Mouse (Mus musculus) embryonic facial prominence, embryonic 13.5 days (tissue): Measurements from ENCODE around the gene Rnase2b. TPM values are rescaled to one million over a fixed set of nuclear protein-coding genes. Genes with fewer than 3 reads are reported as not detected.

ENCODE experiments used
- ATAC-seq: fragments of 200-750 bp; cut with Nextera tagmentation; 2 replicates; pipeline ENCODE4 v1.8.0; 2017; ENCODE audit warnings: low read depth; ENCODE audit not compliant: insufficient number of reproducible peaks, insufficient read depth, low FRiP score, low TSS enrichment
- H3K27ac ChIP-seq: fragments of 300-500 bp; sonication (generic); 2 replicates; pipeline ENCODE4 v1.5.1; 2015; ENCODE audit warnings: moderate library complexity, mild to moderate bottlenecking, inconsistent platforms
- H3K27me3 ChIP-seq: fragments of 300-500 bp; sonication (generic); 2 replicates; pipeline ENCODE4 v1.6.1; 2015; ENCODE audit warnings: mild to moderate bottlenecking, inconsistent platforms
- H3K36me3 ChIP-seq: fragments of 300-500 bp; sonication (generic); 2 replicates; pipeline ENCODE4 v1.6.1; 2015; ENCODE audit warnings: mild to moderate bottlenecking, inconsistent platforms
- H3K4me1 ChIP-seq: fragments of 300-500 bp; sonication (generic); 2 replicates; pipeline ENCODE4 v1.6.1; 2015; ENCODE audit warnings: inconsistent platforms
- H3K4me2 ChIP-seq: fragments of 300-500 bp; sonication (generic); 2 replicates; pipeline ENCODE4 v1.6.1; 2015; ENCODE audit warnings: moderate library complexity, mild to moderate bottlenecking, inconsistent platforms
- H3K4me3 ChIP-seq: fragments of 300-500 bp; sonication (generic); 2 replicates; pipeline ENCODE4 v1.5.1; 2015; ENCODE audit warnings: mild to moderate bottlenecking, inconsistent platforms
- H3K9ac ChIP-seq: fragments of 300-500 bp; sonication (generic); 2 replicates; pipeline ENCODE4 v1.6.1; 2015; ENCODE audit warnings: mild to moderate bottlenecking, inconsistent platforms
- H3K9me3 ChIP-seq: fragments of 300-500 bp; sonication (generic); 2 replicates; pipeline ENCODE4 v1.6.1; 2016; ENCODE audit warnings: inconsistent platforms
- WGBS: fragments of 180-500 bp; shearing (Covaris S2); methylation state at CpG from one replicate; pipeline ENCODE4 v1.1.7; 2015; ENCODE audit warnings: mixed read lengths; 5-methylcytosine and 5-hydroxymethylcytosine counted together
- polyA plus RNA-seq: library from polyadenylated mRNA; unstranded; fragments of >200 nt; fragmentation: Nextera tagmentation; extraction: Ambion mirVana; gene quantifications from 2 replicates; pipeline ENCODE4 v1.2.1, GENCODE M21; 2015

Gene Rnase2b
- polyA plus RNA-seq, 1 experiment from 2014 or later = not detected

- Histone ChIP-seq H3K27ac (no peak overlapping the region), H3K36me3 (no peaks in the 10 kb centered on the region), H3K9me3 (no peaks in the 10 kb centered on the region), H3K4me2 (no peak overlapping the region), H3K27me3 (no peaks in the 10 kb centered on the region), H3K4me1 (no peaks in the 10 kb centered on the region), H3K9ac (no peak overlapping the region), H3K4me3 (no peak overlapping the region)
- ATAC-seq = no peak
- WGBS = 79% methylated on average over 4 of the region's 4 CpGs
Measured at GRCm38 (mm10) chr14:51142119-51142518, 19.9 kb upstream of the Rnase2b start.

GRCm38 (mm10) chr14:51142568-51142967, 19.5 kb upstream of the Rnase2b start:
- no peak overlapping the region for H3K9ac ChIP-seq
- ATAC-seq = no peak

GRCm38 (mm10) chr14:51143287-51143686, 18.8 kb upstream of the Rnase2b start:
- no peaks in the 10 kb centered on the region for H3K27me3 ChIP-seq
- ATAC-seq = no peak
- H3K9me3 ChIP-seq = no peaks in the 10 kb centered on the region
- no peak overlapping the region for H3K4me3 ChIP-seq
- H3K4me1 ChIP-seq = no peaks in the 10 kb centered on the region
- no peak overlapping the region for H3K4me2 ChIP-seq
- no peaks in the 10 kb centered on the region for H3K36me3 ChIP-seq
- H3K27ac ChIP-seq = no peak overlapping the region
- 74% methylated on average over 4 of the region's 4 CpGs for WGBS
- no peak overlapping the region for H3K9ac ChIP-seq

More at GRCm38 (mm10) chr14:51142568-51142967, 19.5 kb upstream of the Rnase2b start:
- H3K27ac ChIP-seq = no peak overlapping the region
- H3K4me1 ChIP-seq = no peaks in the 10 kb centered on the region
- WGBS = 79% methylated on average over 3 of the region's 3 CpGs
- no peak overlapping the region for H3K4me3 ChIP-seq
- H3K4me2 ChIP-seq = no peak overlapping the region
- no peaks in the 10 kb centered on the region for H3K9me3 ChIP-seq
- no peaks in the 10 kb centered on the region for H3K36me3 ChIP-seq
- H3K27me3 ChIP-seq = no peaks in the 10 kb centered on the region

GRCm38 (mm10) chr14:51143937-51144336, 18.1 kb upstream of the Rnase2b start:
- Histone ChIP-seq H3K9ac (no peak overlapping the region), H3K27ac (no peak overlapping the region), H3K4me3 (no peak overlapping the region), H3K9me3 (no peaks in the 10 kb centered on the region), H3K4me1 (no peaks in the 10 kb centered on the region), H3K27me3 (no peaks in the 10 kb centered on the region), H3K36me3 (no peaks in the 10 kb centered on the region), H3K4me2 (no peak overlapping the region)
- ATAC-seq = no peak
- WGBS = 75% methylated on average over 2 of the region's 2 CpGs

GRCm38 (mm10) chr14:51144451-51144850, 17.6 kb upstream of the Rnase2b start:
- Histone ChIP-seq H3K27me3 (no peaks in the 10 kb centered on the region), H3K27ac (no peak overlapping the region), H3K4me2 (no peak overlapping the region), H3K9me3 (no peaks in the 10 kb centered on the region), H3K9ac (no peak overlapping the region), H3K4me3 (no peak overlapping the region), H3K4me1 (no peaks in the 10 kb centered on the region), H3K36me3 (no peaks in the 10 kb centered on the region)
- ATAC-seq = no peak
- WGBS = 95% methylated on average over 4 of the region's 4 CpGs

GRCm38 (mm10) chr14:51145521-51145920, 16.5 kb upstream of the Rnase2b start:
- H3K4me1 ChIP-seq = no peaks in the 10 kb centered on the region
- no peak overlapping the region for H3K4me2 ChIP-seq
- ATAC-seq = no peak
- H3K9me3 ChIP-seq = no peaks in the 10 kb centered on the region
- H3K27ac ChIP-seq = no peak overlapping the region
- no peak overlapping the region for H3K4me3 ChIP-seq
- 83% methylated on average over 6 of the region's 6 CpGs for WGBS
- no peak overlapping the region for H3K9ac ChIP-seq
- H3K36me3 ChIP-seq = no peaks in the 10 kb centered on the region
- H3K27me3 ChIP-seq = no peaks in the 10 kb centered on the region

GRCm38 (mm10) chr14:51146685-51147084, 15.4 kb upstream of the Rnase2b start, which contains the start of gene Rnase1:
Gene Rnase1 (minus strand): TSS chr14:51146785.
- Histone ChIP-seq H3K4me2 (no peak within 1 kb of the TSS), H3K36me3 (no peaks in the 10 kb centered on the region), H3K4me3 (no peak within 1 kb of the TSS), H3K27ac (no peak within 1 kb of the TSS), H3K4me1 (no peaks in the 10 kb centered on the region), H3K27me3 (no peaks in the 10 kb centered on the region), H3K9me3 (no peaks in the 10 kb centered on the region), H3K9ac (no peak within 1 kb of the TSS)
- WGBS = 51% methylated on average over 2 of the region's 2 CpGs
- ATAC-seq = no peak

- no peak overlapping the region for H3K4me2 ChIP-seq
- H3K27ac ChIP-seq = no peak overlapping the region
- no peak for ATAC-seq
- WGBS = 81% methylated on average over 3 of the region's 3 CpGs
- H3K36me3 ChIP-seq = no peaks in the 10 kb centered on the region
- no peaks in the 10 kb centered on the region for H3K27me3 ChIP-seq
- H3K4me3 ChIP-seq = no peak overlapping the region
- H3K4me1 ChIP-seq = no peaks in the 10 kb centered on the region
- no peaks in the 10 kb centered on the region for H3K9me3 ChIP-seq
- no peak overlapping the region for H3K9ac ChIP-seq
Measured at GRCm38 (mm10) chr14:51148006-51148405, 14.1 kb upstream of the Rnase2b start.

- H3K4me2 ChIP-seq = no peak overlapping the region
- no peaks in the 10 kb centered on the region for H3K4me1 ChIP-seq
- 47% methylated on average over 5 of the region's 5 CpGs for WGBS
- no peak overlapping the region for H3K27ac ChIP-seq
- ATAC-seq = no peak
- H3K4me3 ChIP-seq = no peak overlapping the region
- no peaks in the 10 kb centered on the region for H3K36me3 ChIP-seq
- H3K27me3 ChIP-seq = no peaks in the 10 kb centered on the region
- no peak overlapping the region for H3K9ac ChIP-seq
- H3K9me3 ChIP-seq = no peaks in the 10 kb centered on the region
Measured at GRCm38 (mm10) chr14:51149164-51149563, 12.9 kb upstream of the Rnase2b start.

- ATAC-seq = no peak
Measured at GRCm38 (mm10) chr14:51150206-51150831, 11.7 kb upstream of the Rnase2b start.

GRCm38 (mm10) chr14:51152249-51152870, 9.7 kb upstream of the Rnase2b start:
- no peaks in the 10 kb centered on the region for H3K27me3 ChIP-seq
- WGBS = 84% methylated on average over 5 of the region's 5 CpGs
- no peaks in the 10 kb centered on the region for H3K4me1 ChIP-seq
- no peaks in the 10 kb centered on the region for H3K9me3 ChIP-seq
- ATAC-seq = no peak
- H3K4me3 ChIP-seq = no peak overlapping the region
- no peaks in the 10 kb centered on the region for H3K36me3 ChIP-seq
- H3K9ac ChIP-seq = no peak overlapping the region
- no peak overlapping the region for H3K27ac ChIP-seq
- H3K4me2 ChIP-seq = no peak overlapping the region

More at GRCm38 (mm10) chr14:51150206-51150831, 11.7 kb upstream of the Rnase2b start:
- H3K9ac ChIP-seq = no peak overlapping the region
- no peaks in the 10 kb centered on the region for H3K4me1 ChIP-seq
- WGBS = 79% methylated on average over 3 of the region's 3 CpGs
- H3K4me2 ChIP-seq = no peak overlapping the region
- no peaks in the 10 kb centered on the region for H3K9me3 ChIP-seq
- no peak overlapping the region for H3K4me3 ChIP-seq
- H3K27me3 ChIP-seq = no peaks in the 10 kb centered on the region
- H3K27ac ChIP-seq = no peak overlapping the region
- H3K36me3 ChIP-seq = no peaks in the 10 kb centered on the region

- Histone ChIP-seq H3K4me3 (no peak overlapping the region), H3K9me3 (no peaks in the 10 kb centered on the region), H3K36me3 (no peaks in the 10 kb centered on the region), H3K4me2 (no peak overlapping the region), H3K9ac (no peak overlapping the region), H3K4me1 (no peaks in the 10 kb centered on the region), H3K27ac (no peak overlapping the region), H3K27me3 (no peaks in the 10 kb centered on the region)
- no peak for ATAC-seq
- 88% methylated on average over 5 of the region's 5 CpGs for WGBS
Measured at GRCm38 (mm10) chr14:51156056-51156735, 5.9 kb upstream of the Rnase2b start.
